Mouse (Mus musculus): ENCODE measurements around the gene Zdhhc8.

- TF ChIP-seq POLR2A (IDR thresholded peaks at IDR 0.05; ENCODE audit: insufficient read depth, low read depth, low read length) (no peak), CTCF (IDR thresholded peaks at IDR 0.05; ENCODE audit: insufficient read depth, low read depth, low read length) (no peak)
Observed at GRCm38 (mm10) chr16:18181398-18181797, 53.5 kb downstream of the Zdhhc8 start.
